Mouse (Mus musculus) limb, embryonic 13.5 days (tissue): ENCODE measurements at regions not wholly inside any gene's neighbourhood (a gene's known extent, or its start where the extent isn't known, plus 50 kb on each side); places are given as distances from the start of the nearest gene placed in this dataset.
A peak's percentile ranks its signal among the peaks of the same experiment; 100 is the strongest.

Experiments used
- ATAC-seq: fragments of 200-750 bp; cut with Nextera tagmentation; 2 replicates; pipeline ENCODE4 v1.8.0; 2017; ENCODE audit warnings: low read depth, moderate number of reproducible peaks, moderate TSS enrichment; ENCODE audit not compliant: low FRiP score
- H3K27ac ChIP-seq: fragments of 300-500 bp; sonication (generic); 2 replicates; pipeline ENCODE4 v1.5.1; 2015; ENCODE audit warnings: inconsistent platforms, mild to moderate bottlenecking, moderate library complexity
- H3K27me3 ChIP-seq: fragments of 300-500 bp; sonication (generic); 2 replicates; pipeline ENCODE4 v1.6.1; 2015; ENCODE audit warnings: mild to moderate bottlenecking, inconsistent platforms
- H3K36me3 ChIP-seq: fragments of 300-500 bp; sonication (generic); 2 replicates; pipeline ENCODE4 v1.6.1; 2015; ENCODE audit warnings: inconsistent platforms, mild to moderate bottlenecking, moderate library complexity
- H3K4me1 ChIP-seq: fragments of 300-500 bp; sonication (generic); 2 replicates; pipeline ENCODE4 v1.6.1; 2015; ENCODE audit warnings: inconsistent platforms
- H3K4me2 ChIP-seq: fragments of 300-500 bp; sonication (generic); replicated peaks from 2 replicates; pipeline ENCODE4 v1.6.1; 2015; ENCODE audit warnings: inconsistent platforms, mild to moderate bottlenecking, moderate library complexity
- H3K4me3 ChIP-seq: fragments of 300-500 bp; sonication (generic); 2 replicates; pipeline ENCODE4 v1.5.1; 2015; ENCODE audit warnings: moderate library complexity, mild to moderate bottlenecking, inconsistent platforms
- H3K9ac ChIP-seq: fragments of 300-500 bp; sonication (generic); 2 replicates; pipeline ENCODE4 v1.6.1; 2015; ENCODE audit warnings: mild to moderate bottlenecking, inconsistent platforms
- H3K9me3 ChIP-seq: fragments of 300-500 bp; sonication (generic); 2 replicates; pipeline ENCODE4 v1.6.1; 2016; ENCODE audit warnings: inconsistent platforms
- WGBS: fragments of 180-500 bp; shearing (Covaris S2); methylation state at CpG from one replicate; pipeline ENCODE4 v1.1.7; 2015; 5-methylcytosine and 5-hydroxymethylcytosine counted together

- no peak overlapping the region for H3K4me3 ChIP-seq
- WGBS, result 95% methylated on average over 7 of the region's 7 CpGs
- H3K4me1 ChIP-seq, result peaks cover 15% of the 10 kb centered on the region
- H3K9ac ChIP-seq, result no peak overlapping the region
- no peaks in the 10 kb centered on the region for H3K27me3 ChIP-seq
- H3K9me3 ChIP-seq, result no peaks in the 10 kb centered on the region
- H3K4me2 ChIP-seq, result no peak overlapping the region
- ATAC-seq, result no peak
- no peaks in the 10 kb centered on the region for H3K36me3 ChIP-seq
- no peak overlapping the region for H3K27ac ChIP-seq
Measured at GRCm38 (mm10) chr12:77179138-77179537, 58.8 kb upstream of the Fut8 start.

GRCm38 (mm10) chr12:77177811-77178578 is 59.9 kb upstream of the Fut8 start:
- Histone ChIP-seq H3K27me3 (no peaks in the 10 kb centered on the region), H3K27ac (no peak overlapping the region), H3K4me2 (peak overlapping the region; percentile 19; the same call in 1 of the 2 replicates), H3K36me3 (no peaks in the 10 kb centered on the region), H3K9ac (no peak overlapping the region), H3K4me1 (peaks cover 15% of the 10 kb centered on the region), H3K9me3 (no peaks in the 10 kb centered on the region), H3K4me3 (no peak overlapping the region)
- no peak for ATAC-seq
- WGBS, result 24% methylated on average over 15 of the region's 15 CpGs

- no peak for ATAC-seq
- H3K4me2 ChIP-seq, result no peak overlapping the region
- WGBS, result 44% methylated on average over 3 of the region's 3 CpGs
- peaks cover 15% of the 10 kb centered on the region for H3K4me1 ChIP-seq
- H3K9ac ChIP-seq, result no peak overlapping the region
- H3K27me3 ChIP-seq, result no peaks in the 10 kb centered on the region
- H3K9me3 ChIP-seq, result no peaks in the 10 kb centered on the region
- no peak overlapping the region for H3K4me3 ChIP-seq
- H3K36me3 ChIP-seq, result no peaks in the 10 kb centered on the region
- H3K27ac ChIP-seq, result no peak overlapping the region
Measured at GRCm38 (mm10) chr12:77177303-77177702, 60.6 kb upstream of the Fut8 start.

GRCm38 (mm10) chr12:77174032-77174431 is 63.9 kb upstream of the Fut8 start:
- Histone ChIP-seq H3K9me3 (no peaks in the 10 kb centered on the region), H3K4me1 (peaks cover 15% of the 10 kb centered on the region), H3K36me3 (no peaks in the 10 kb centered on the region), H3K4me3 (no peak overlapping the region), H3K27me3 (no peaks in the 10 kb centered on the region), H3K9ac (no peak overlapping the region), H3K27ac (no peak overlapping the region), H3K4me2 (no peak overlapping the region)
- no peak for ATAC-seq

- Histone ChIP-seq H3K9me3 (no peaks in the 10 kb centered on the region), H3K9ac (no peak overlapping the region), H3K4me2 (no peak overlapping the region), H3K4me3 (no peak overlapping the region), H3K36me3 (no peaks in the 10 kb centered on the region), H3K4me1 (peaks cover 6% of the 10 kb centered on the region), H3K27me3 (no peaks in the 10 kb centered on the region), H3K27ac (no peak overlapping the region)
- WGBS, result 86% methylated on average over 2 of the region's 2 CpGs
- ATAC-seq, result no peak
Measured at GRCm38 (mm10) chr12:77172540-77172939, 65.4 kb upstream of the Fut8 start.

- ATAC-seq, result no peak
- no peaks in the 10 kb centered on the region for H3K9me3 ChIP-seq
- no peak overlapping the region for H3K4me3 ChIP-seq
- no peak overlapping the region for H3K4me2 ChIP-seq
- H3K36me3 ChIP-seq, result no peaks in the 10 kb centered on the region
- WGBS, result 83% methylated on average over 5 of the region's 5 CpGs
- H3K27me3 ChIP-seq, result no peaks in the 10 kb centered on the region
- no peak overlapping the region for H3K9ac ChIP-seq
- no peaks in the 10 kb centered on the region for H3K4me1 ChIP-seq
- no peak overlapping the region for H3K27ac ChIP-seq
Measured at GRCm38 (mm10) chr12:77170257-77170656, 67.7 kb upstream of the Fut8 start.

GRCm38 (mm10) chr12:77168367-77168766 is 69.6 kb upstream of the Fut8 start:
- no peak for ATAC-seq
- H3K9ac ChIP-seq, result no peak overlapping the region
- no peak overlapping the region for H3K4me2 ChIP-seq
- no peaks in the 10 kb centered on the region for H3K4me1 ChIP-seq
- no peaks in the 10 kb centered on the region for H3K36me3 ChIP-seq
- no peaks in the 10 kb centered on the region for H3K27me3 ChIP-seq
- H3K9me3 ChIP-seq, result no peaks in the 10 kb centered on the region
- WGBS, result 74% methylated on average over 1 of the region's 1 CpGs
- H3K4me3 ChIP-seq, result no peak overlapping the region
- no peak overlapping the region for H3K27ac ChIP-seq

- Histone ChIP-seq H3K4me1 (no peaks in the 10 kb centered on the region), H3K4me2 (no peak overlapping the region), H3K27me3 (no peaks in the 10 kb centered on the region), H3K36me3 (no peaks in the 10 kb centered on the region), H3K9ac (no peak overlapping the region), H3K9me3 (no peaks in the 10 kb centered on the region), H3K4me3 (no peak overlapping the region), H3K27ac (no peak overlapping the region)
- ATAC-seq, result no peak
- 49% methylated on average over 2 of the region's 2 CpGs for WGBS
Measured at GRCm38 (mm10) chr12:77156698-77157097, 81.2 kb upstream of the Fut8 start.

GRCm38 (mm10) chr12:77155626-77156025 is 82.3 kb upstream of the Fut8 start:
- H3K4me3 ChIP-seq, result no peak overlapping the region
- H3K4me2 ChIP-seq, result no peak overlapping the region
- WGBS, result 65% methylated on average over 6 of the region's 6 CpGs
- no peaks in the 10 kb centered on the region for H3K9me3 ChIP-seq
- H3K36me3 ChIP-seq, result no peaks in the 10 kb centered on the region
- no peaks in the 10 kb centered on the region for H3K27me3 ChIP-seq
- no peaks in the 10 kb centered on the region for H3K4me1 ChIP-seq
- ATAC-seq, result no peak
- no peak overlapping the region for H3K9ac ChIP-seq
- no peak overlapping the region for H3K27ac ChIP-seq

- Histone ChIP-seq H3K4me1 (no peaks in the 10 kb centered on the region), H3K36me3 (no peaks in the 10 kb centered on the region), H3K4me3 (no peak overlapping the region), H3K9ac (no peak overlapping the region), H3K27me3 (no peaks in the 10 kb centered on the region), H3K9me3 (no peaks in the 10 kb centered on the region), H3K4me2 (no peak overlapping the region), H3K27ac (no peak overlapping the region)
- ATAC-seq, result no peak
- 63% methylated on average over 2 of the region's 2 CpGs for WGBS
Measured at GRCm38 (mm10) chr12:77151471-77151870, 86.5 kb upstream of the Fut8 start.

- H3K27me3 ChIP-seq, result no peaks in the 10 kb centered on the region
- H3K4me2 ChIP-seq, result no peak overlapping the region
- H3K36me3 ChIP-seq, result no peaks in the 10 kb centered on the region
- H3K9ac ChIP-seq, result no peak overlapping the region
- H3K4me3 ChIP-seq, result no peak overlapping the region
- no peak overlapping the region for H3K27ac ChIP-seq
- no peaks in the 10 kb centered on the region for H3K4me1 ChIP-seq
- no peaks in the 10 kb centered on the region for H3K9me3 ChIP-seq
- ATAC-seq, result no peak
Measured at GRCm38 (mm10) chr12:77149835-77150234, 88.1 kb upstream of the Fut8 start.

- WGBS, result 91% methylated on average over 2 of the region's 2 CpGs
- H3K4me1 ChIP-seq, result 0 out of 2 replicates have a peak, but pooled peaks cover 4% of the 10 kb centered on the region
- no peaks in the 10 kb centered on the region for H3K36me3 ChIP-seq
- H3K27me3 ChIP-seq, result no peaks in the 10 kb centered on the region
- no peaks in the 10 kb centered on the region for H3K9me3 ChIP-seq
- no peak overlapping the region for H3K4me3 ChIP-seq
- no peak overlapping the region for H3K27ac ChIP-seq
- ATAC-seq, result no peak
- H3K9ac ChIP-seq, result no peak overlapping the region
- no peak overlapping the region for H3K4me2 ChIP-seq
Measured at GRCm38 (mm10) chr12:77148146-77148545, 89.8 kb upstream of the Fut8 start.

- no peaks in the 10 kb centered on the region for H3K9me3 ChIP-seq
- H3K9ac ChIP-seq, result no peak overlapping the region
- ATAC-seq, result no peak
- 50% methylated on average over 3 of the region's 3 CpGs for WGBS
- H3K4me3 ChIP-seq, result no peak overlapping the region
- H3K4me1 ChIP-seq, result 0 out of 2 replicates have a peak, but pooled peaks cover 4% of the 10 kb centered on the region
- H3K36me3 ChIP-seq, result no peaks in the 10 kb centered on the region
- H3K27ac ChIP-seq, result no peak overlapping the region
- no peaks in the 10 kb centered on the region for H3K27me3 ChIP-seq
- H3K4me2 ChIP-seq, result no peak overlapping the region
Measured at GRCm38 (mm10) chr12:77143958-77144357, 94.0 kb upstream of the Fut8 start.
